Comparison of ENCODE assay signal across 12 mouse cellular contexts in the genomic region with DNA sequence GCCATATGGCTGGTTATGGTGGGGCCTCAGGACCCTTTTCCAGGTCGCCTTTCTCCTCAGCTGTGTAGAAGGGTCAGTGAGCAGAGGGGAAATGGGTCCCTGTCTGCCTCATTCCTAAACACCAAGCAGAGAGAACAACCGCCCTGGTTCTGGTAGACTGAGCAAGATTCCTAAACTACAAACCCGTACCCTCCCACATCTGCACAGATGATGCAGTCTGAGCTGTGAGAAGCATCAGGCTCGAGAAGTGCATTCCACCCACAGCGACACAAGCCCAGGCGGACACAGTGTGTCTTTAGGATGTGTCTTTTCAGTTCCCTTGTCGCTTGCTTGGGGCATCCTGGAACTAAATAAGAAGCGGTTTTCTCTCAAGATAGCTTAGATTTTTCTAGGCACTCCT. TPM values are rescaled to one million over a fixed set of nuclear protein-coding genes. Genes with fewer than 3 reads are reported as not detected.
"Had no signal": no experiment of that assay in that cellular context is flagged by ENCODE, and none has a peak within 500 bp of the region (broad histone marks: within the 10 kb centered on the region; RNA-seq: fewer than 3 reads in every experiment).

No protein-coding gene starts in this region.

- H3K9ac ChIP-seq: limb, embryonic 13.5 days; liver, embryonic 14.5 days; midbrain, embryonic 13.5 days had no signal

- ATAC-seq: hindbrain, postnatal 0 days; midbrain, embryonic 13.5 days had no signal

- H3K4me2 ChIP-seq: limb, embryonic 13.5 days; midbrain, embryonic 13.5 days had no signal

- H3K4me3 ChIP-seq: limb, embryonic 13.5 days; midbrain, embryonic 13.5 days had no signal

- H3K27ac ChIP-seq: hindbrain, postnatal 0 days; limb, embryonic 13.5 days; liver, embryonic 14.5 days; midbrain, embryonic 13.5 days had no signal

- H3K4me1 ChIP-seq: limb, embryonic 13.5 days; midbrain, embryonic 13.5 days had no signal

- H3K9me3 ChIP-seq: limb, embryonic 13.5 days; midbrain, embryonic 13.5 days had no signal

- DNase-seq: kidney, adult 11 months; kidney, postnatal 36 days; left cerebral cortex, postnatal 4 days; lung, adult 18-20 months; lung, postnatal 36 days; right cerebral cortex, postnatal 25 days; thymus, postnatal 4 days had no signal

- H3K27me3 ChIP-seq: limb, embryonic 13.5 days; midbrain, embryonic 13.5 days had no signal

RNA-seq across cellular contexts. Expression of a gene that starts 20.8 kb away (rescaled TPM):
- total RNA-seq: megakaryocyte progenitor cell, adult 5-6 weeks had no signal
